Mouse (Mus musculus) neural tube, embryonic 15.5 days (tissue): ENCODE results near the gene Psmb4. TPM values are rescaled to one million over a fixed set of nuclear protein-coding genes. Genes with fewer than 3 reads are reported as not detected.
A peak's percentile ranks its signal among the peaks of the same experiment; 100 is the strongest.

Source experiments
- ATAC-seq: fragments of 200-750 bp; cut with Nextera tagmentation; 2 replicates; pipeline ENCODE4 v1.8.0; 2017; ENCODE audit warnings: mild to moderate bottlenecking, moderate TSS enrichment, moderate library complexity; ENCODE audit not compliant: low FRiP score
- H3K27ac ChIP-seq: fragments of 300-500 bp; sonication (generic); replicated peaks from 2 replicates; pipeline ENCODE4 v1.5.1; 2015; ENCODE audit warnings: mild to moderate bottlenecking, inconsistent platforms
- H3K27me3 ChIP-seq: fragments of 300-500 bp; sonication (generic); replicated peaks from 2 replicates; pipeline ENCODE4 v1.6.1; 2015; ENCODE audit warnings: inconsistent platforms
- H3K36me3 ChIP-seq: fragments of 300-500 bp; sonication (generic); 2 replicates; pipeline ENCODE4 v1.6.1; 2015; ENCODE audit warnings: inconsistent platforms
- H3K4me1 ChIP-seq: fragments of 300-500 bp; sonication (generic); 2 replicates; pipeline ENCODE4 v1.6.1; 2015; ENCODE audit warnings: inconsistent platforms
- H3K4me2 ChIP-seq: fragments of 300-500 bp; sonication (generic); 2 replicates; pipeline ENCODE4 v1.6.1; 2015; ENCODE audit warnings: inconsistent platforms, mild to moderate bottlenecking, moderate library complexity
- H3K4me3 ChIP-seq: fragments of 300-500 bp; sonication (generic); replicated peaks from 2 replicates; pipeline ENCODE4 v1.5.1; 2015; ENCODE audit warnings: mild to moderate bottlenecking, inconsistent platforms
- H3K9ac ChIP-seq: fragments of 300-500 bp; sonication (generic); replicated peaks from 2 replicates; pipeline ENCODE4 v1.6.1; 2015; ENCODE audit warnings: mild to moderate bottlenecking, inconsistent platforms
- H3K9me3 ChIP-seq: fragments of 300-500 bp; sonication (generic); replicated peaks from 2 replicates; pipeline ENCODE4 v1.6.1; 2016; ENCODE audit warnings: inconsistent platforms
- WGBS: fragments of 180-500 bp; shearing (Covaris S2); methylation state at CpG from one replicate; pipeline ENCODE4 v1.1.7; 2015; ENCODE audit warnings: mixed read lengths; 5-methylcytosine and 5-hydroxymethylcytosine counted together
- polyA plus RNA-seq: library from polyadenylated mRNA; unstranded; fragments of >200 nt; fragmentation: Nextera tagmentation; extraction: Ambion mirVana; gene quantifications from 2 replicates; pipeline ENCODE4 v1.2.1, GENCODE M21; 2015

Psmb4 gene
- polyA plus RNA-seq, 1 experiment from 2014 or later = 371 TPM

GRCm38 (mm10) chr3:94837959-94838496, 48.7 kb downstream of the Psmb4 start:
- Histone ChIP-seq H3K9ac (peak overlapping the region; percentile 83), H3K4me2 (peak overlapping the region; percentile 71), H3K27ac (peak overlapping the region; percentile 99), H3K4me1 (peaks cover 27% of the 10 kb centered on the region), H3K4me3 (peak overlapping the region; percentile 60), H3K27me3 (no peaks in the 10 kb centered on the region), H3K36me3 (no peaks in the 10 kb centered on the region), H3K9me3 (no peaks in the 10 kb centered on the region)
- peak; percentile 85 for ATAC-seq
- WGBS = 0% methylated on average over 52 of the region's 62 CpGs

DNA sequence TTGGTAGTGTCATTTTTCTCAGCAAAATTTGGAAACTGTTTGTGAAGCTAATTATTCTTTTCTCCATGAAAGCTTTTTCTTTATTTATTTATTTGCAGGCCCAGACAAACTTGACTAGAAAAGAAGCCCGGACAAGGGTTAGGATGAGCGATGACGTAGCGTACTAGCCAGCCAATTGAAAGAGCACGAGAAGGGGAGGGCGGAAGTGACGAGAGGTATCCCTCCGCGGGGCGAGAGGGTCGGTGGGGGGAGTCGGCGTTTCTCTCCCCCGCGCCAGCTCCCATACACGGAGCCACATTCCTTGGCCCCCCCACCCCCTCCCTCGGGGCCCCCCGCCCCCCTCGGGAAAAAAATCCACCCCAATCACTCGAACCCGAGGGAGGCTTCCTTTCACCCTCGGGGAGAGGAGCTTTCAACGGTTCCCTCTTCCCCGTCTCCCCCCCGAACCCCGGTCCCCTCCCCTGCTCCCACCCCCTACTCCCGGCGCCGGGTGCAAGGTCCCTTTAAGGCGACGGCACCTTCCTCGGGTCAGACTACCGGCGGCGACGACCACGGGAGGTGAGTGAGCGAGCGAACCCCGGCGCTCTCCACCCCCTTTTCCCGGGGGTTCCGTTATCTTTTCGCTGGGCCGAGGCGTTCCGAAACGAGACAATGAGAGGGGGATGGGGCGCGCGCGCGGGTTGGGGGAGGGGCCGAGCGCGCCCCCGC, 49.4 kb downstream of the Psmb4 start, which contains the start of gene Pogz:
TSS of gene Pogz (plus strand) at position 385 of the 708 bp plus-strand sequence.
- H3K36me3 ChIP-seq = no peaks in the 10 kb centered on the region
- no peaks in the 10 kb centered on the region for H3K9me3 ChIP-seq
- H3K9ac ChIP-seq = peak within 1 kb of the TSS; percentile 83
- H3K4me2 ChIP-seq = peak within 1 kb of the TSS; percentile 71
- H3K27me3 ChIP-seq = no peaks in the 10 kb centered on the region
- peak; percentile 94 for ATAC-seq
- under 1% methylated on average over 54 of the region's 57 CpGs for WGBS
- H3K4me3 ChIP-seq = peak within 1 kb of the TSS; percentile 60
- H3K4me1 ChIP-seq = peaks cover 25% of the 10 kb centered on the region
- H3K27ac ChIP-seq = peak within 1 kb of the TSS; percentile 99

GRCm38 (mm10) chr3:94835396-94835795, 51.4 kb downstream of the Psmb4 start:
- no peak overlapping the region for H3K4me2 ChIP-seq
- no peak overlapping the region for H3K9ac ChIP-seq
- H3K4me1 ChIP-seq = peaks cover 18% of the 10 kb centered on the region
- H3K27ac ChIP-seq = no peak overlapping the region
- no peaks in the 10 kb centered on the region for H3K27me3 ChIP-seq
- ATAC-seq = no peak
- WGBS = 81% methylated on average over 3 of the region's 3 CpGs
- no peak overlapping the region for H3K4me3 ChIP-seq
- no peaks in the 10 kb centered on the region for H3K9me3 ChIP-seq
- H3K36me3 ChIP-seq = no peaks in the 10 kb centered on the region

Other genes starting within 250 kb of the Psmb4 start
- gene Gm10972, start 243.8 kb downstream of the Psmb4 start, polyA plus RNA-seq = not detected in 2 replicates
- gene Tuft1, start 228.1 kb downstream of the Psmb4 start, polyA plus RNA-seq = 5.3 and 5.6 TPM in 2 replicates
- gene Selenbp2, start 193.4 kb downstream of the Psmb4 start, polyA plus RNA-seq = 0.35 and 1.3 TPM in 2 replicates
- 15.5 and 17.3 TPM in 2 replicates for gene Cgn, start 100.5 kb downstream of the Psmb4 start, polyA plus RNA-seq
- gene Pogz, start 49.4 kb downstream of the Psmb4 start, polyA plus RNA-seq = 17.1 and 18.4 TPM in 2 replicates
- gene Selenbp1, start 46.1 kb upstream of the Psmb4 start, polyA plus RNA-seq = 15.3 and 28.7 TPM in 2 replicates
- gene Rfx5, start 67.1 kb upstream of the Psmb4 start, polyA plus RNA-seq = 7.1 and 8.0 TPM in 2 replicates
- 22.5 and 23.8 TPM in 2 replicates for gene Pi4kb, start 87.8 kb upstream of the Psmb4 start, polyA plus RNA-seq
- 16.6 and 17.7 TPM in 2 replicates for gene Zfp687, start 128.5 kb upstream of the Psmb4 start, polyA plus RNA-seq
- gene Psmd4, start 155.7 kb upstream of the Psmb4 start, polyA plus RNA-seq = 264 and 266 TPM in 2 replicates
- gene Pip5k1a, start 220.0 kb upstream of the Psmb4 start, polyA plus RNA-seq = 15.5 and 16.5 TPM in 2 replicates
- 142 and 151 TPM in 2 replicates for gene Vps72, start 224.1 kb upstream of the Psmb4 start, polyA plus RNA-seq
- gene Tmod4, start 237.5 kb upstream of the Psmb4 start, polyA plus RNA-seq = 1.3 and 1.5 TPM in 2 replicates
- 86.7 and 88.4 TPM in 2 replicates for gene Scnm1, start 247.1 kb upstream of the Psmb4 start, polyA plus RNA-seq
- 38.1 and 46.0 TPM in 2 replicates for gene Lysmd1, start 247.1 kb upstream of the Psmb4 start, polyA plus RNA-seq